Mouse (Mus musculus): Measurements from ENCODE around the gene Zfp324.
A peak's percentile ranks its signal among the peaks of the same experiment; 100 is the strongest.

The Zfp324 gene

DNA sequence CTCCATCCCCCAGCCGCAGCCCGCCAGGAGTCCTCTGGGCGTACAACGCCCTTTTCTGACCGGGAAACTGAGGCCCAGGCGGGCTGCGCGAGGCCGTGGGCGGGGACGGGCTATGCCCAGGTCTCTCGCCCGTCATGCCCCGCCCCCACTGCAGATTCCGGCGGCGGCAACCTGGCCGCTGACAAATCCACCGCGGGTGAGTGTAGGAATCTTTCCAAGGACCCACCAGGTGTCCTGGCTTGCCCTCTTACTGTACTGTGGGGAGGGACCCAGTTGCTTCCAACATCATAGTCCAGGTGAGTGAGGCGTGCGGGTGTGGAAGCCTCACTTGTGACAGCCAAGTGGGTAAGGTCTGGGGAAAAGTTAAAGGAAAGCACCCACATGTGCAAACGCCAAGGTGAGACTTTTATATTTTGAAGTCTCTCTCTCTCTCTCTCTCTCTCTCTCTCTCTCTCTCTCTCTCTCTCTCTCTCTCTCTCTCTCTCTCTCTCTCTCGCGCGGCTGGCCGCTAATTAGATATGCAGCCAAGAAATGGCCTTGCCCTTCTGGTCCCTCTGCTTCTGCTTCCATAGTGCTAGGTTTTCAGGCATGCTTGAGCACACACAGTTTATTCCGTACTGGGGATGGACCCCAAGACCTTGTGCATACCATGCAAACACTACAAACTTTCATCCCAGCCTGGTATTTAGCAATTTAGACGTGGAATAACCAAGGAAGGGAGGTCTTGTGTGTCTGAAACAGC lies 637 bp downstream of the Zfp324 start:
- DNase-seq (ENCODE audit: low spot score in 2 of 2): peak; percentile 16 to 21

- DNase-seq (ENCODE audit: low spot score in 2 of 2): no peak
Measured at GRCm38 (mm10) chr7:12970906-12971305, 5.3 kb downstream of the Zfp324 start.

DNA sequence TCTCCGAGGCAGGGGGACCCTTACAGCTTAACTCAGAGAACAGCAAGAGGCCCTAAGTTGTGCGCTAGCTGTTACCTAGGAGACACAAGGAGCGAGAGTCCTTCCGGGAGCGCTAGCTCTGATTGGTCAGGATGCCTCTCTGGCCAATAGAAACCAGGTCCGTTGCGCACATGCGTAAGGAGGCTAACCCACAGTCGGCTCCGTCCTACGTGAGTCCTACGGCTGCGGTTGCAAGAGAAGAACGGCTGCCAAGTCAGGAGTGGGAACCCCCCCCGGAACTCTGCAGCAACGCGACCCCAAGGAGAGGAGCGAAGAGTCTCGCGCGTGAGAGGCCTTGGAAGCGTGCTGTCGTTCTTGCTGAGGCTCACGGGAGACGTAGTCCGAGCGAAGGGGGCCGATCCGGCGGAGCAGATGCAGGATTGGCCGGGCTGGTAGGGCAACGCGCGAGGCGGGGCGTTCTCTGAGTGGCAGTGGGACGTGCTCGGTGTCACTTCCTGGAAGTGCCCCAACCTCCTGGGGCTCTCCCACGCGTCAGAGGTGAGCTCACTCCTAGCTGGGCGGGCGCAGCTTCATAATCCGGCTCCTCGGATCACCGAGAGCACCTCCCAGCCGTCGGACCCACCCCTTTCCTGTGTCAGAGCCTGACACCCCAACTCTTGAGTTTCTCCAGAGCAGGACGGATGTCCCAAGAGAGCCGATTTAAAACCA lies 12.2 kb downstream of the Zfp324 start, which contains the start of gene Zfp446:
TSS of gene Zfp446 (plus strand) at position 167 of the 708 bp plus-strand sequence.
- DNase-seq (ENCODE audit: low spot score in 2 of 2): peak; percentile 97

DNA sequence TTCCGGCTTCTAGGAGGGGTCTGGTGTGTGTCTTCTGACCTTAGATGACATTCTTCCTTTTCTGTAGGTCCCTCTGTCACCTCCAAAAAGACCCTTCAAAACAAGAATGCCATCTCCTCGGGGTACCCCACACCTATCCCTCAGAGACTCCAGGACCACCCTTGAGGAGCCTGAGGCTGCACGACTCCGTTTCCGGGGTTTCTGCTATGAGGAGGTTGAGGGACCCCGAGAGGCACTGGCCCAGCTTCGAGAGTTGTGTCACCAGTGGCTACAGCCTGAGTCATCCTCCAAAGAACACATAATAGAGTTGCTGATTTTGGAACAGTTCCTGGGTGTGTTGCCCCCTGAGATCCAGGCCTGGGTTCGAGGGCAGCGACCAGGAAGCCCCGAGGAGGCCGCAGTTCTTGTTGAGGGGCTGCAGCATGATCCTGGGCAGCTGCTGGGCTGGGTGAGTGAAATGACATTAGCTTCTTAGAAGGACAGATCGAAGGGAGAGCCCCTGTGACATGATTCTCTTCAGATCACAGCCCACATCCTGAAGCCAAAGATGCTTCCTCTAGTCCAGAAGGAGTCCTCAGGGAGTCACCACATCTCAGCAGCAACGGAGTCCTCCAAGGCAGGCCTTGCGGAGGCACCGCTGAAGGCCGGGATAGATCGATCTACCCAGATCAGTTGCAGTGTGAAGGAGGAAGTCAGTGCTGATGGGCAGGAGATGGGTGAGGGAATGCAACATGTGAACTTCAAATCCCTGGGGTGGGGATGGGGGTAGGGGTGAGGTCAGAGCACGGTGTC lies 13.5 kb downstream of the Zfp324 start:
- DNase-seq (ENCODE audit: low spot score in 2 of 2): no peak

GRCm38 (mm10) chr7:12979776-12980175 lies 14.1 kb downstream of the Zfp324 start:
- no peak for DNase-seq (ENCODE audit: low spot score in 2 of 2)

- no peak for DNase-seq (ENCODE audit: low spot score in 2 of 2)
Measured at GRCm38 (mm10) chr7:12980291-12980690, 14.7 kb downstream of the Zfp324 start.

DNA sequence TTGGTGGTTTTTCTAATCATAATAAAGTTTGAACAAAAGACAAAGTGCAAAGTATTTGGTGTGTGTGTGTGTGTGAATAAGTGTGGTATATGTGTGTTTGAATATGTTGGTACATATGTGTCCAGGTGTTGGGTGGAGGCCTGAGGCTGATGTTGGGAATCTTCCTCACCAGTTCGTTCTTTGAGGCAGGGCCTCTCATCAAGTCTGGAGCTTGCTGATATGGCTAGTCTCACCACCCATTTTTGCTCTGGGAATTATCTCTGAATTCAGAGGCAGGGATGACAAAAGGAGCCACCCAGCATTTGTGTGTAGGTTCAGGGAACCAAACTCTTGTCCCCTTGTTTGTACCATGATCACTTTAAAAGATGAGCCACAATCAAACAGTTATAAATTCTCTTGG lies 20.1 kb downstream of the Zfp324 start:
- no peak for DNase-seq (ENCODE audit: low spot score in 2 of 2)

DNA sequence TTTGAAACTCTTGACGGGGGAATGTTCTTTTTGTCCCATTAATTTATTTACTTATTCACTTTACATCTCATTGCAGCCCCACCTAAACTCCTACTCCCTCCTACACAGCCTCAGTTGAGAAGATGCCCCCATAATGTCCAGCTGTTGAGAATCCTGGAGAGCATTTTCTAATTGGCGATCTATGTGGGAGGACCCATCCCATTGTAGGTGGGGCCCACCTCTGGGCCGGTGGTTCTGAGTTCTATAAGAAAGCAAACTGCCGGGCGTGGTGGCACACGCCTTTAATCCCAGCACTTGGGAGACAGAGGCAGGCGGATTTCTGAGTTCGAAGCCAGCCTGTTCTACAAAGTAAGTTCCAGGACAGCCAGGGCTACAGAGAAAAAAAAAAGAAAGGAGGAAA lies 21.3 kb downstream of the Zfp324 start:
- no peak for DNase-seq (ENCODE audit: low spot score in 2 of 2)

DNA sequence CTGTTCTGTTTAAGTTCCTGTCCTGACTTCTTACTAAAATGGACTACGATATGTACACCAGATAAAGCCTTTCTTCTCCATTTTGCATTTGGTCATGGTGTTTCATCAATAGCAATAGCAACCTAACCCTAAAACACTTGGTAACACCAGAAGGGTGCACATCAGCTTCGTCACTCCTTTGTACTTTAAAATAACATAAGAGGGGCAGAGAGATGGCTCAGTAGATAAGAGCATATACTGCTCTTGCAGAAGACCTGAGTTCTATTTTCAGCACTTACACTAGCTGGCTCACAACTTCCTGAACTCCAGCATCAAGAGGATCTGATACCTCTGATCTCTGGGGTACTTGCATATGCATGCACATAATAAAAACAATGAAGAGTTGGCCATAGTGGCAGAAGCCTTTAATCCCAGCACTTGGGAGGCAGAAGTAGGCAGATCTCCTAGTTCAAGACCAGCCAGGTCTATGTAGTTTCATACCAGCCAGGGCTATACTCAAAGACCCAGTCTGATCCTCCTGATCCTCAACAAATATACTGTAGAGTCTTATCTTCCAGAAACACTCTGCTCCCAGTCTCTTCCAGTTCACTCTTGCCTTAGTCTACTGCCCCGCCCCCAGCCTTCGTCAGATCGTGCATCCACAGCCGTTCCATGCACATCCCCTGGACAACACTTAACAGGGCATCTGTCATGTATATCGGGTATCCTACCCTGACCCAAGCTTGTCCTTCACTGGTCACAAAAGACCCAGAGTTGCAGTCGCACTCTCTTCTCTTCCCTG lies 22.0 kb downstream of the Zfp324 start:
- no peak for DNase-seq (ENCODE audit: low spot score in 2 of 2)

- peak; percentile 45 to 57 for DNase-seq (ENCODE audit: low spot score in 2 of 2)
Measured at GRCm38 (mm10) chr7:12992222-12992621, 26.6 kb downstream of the Zfp324 start.

- no peak for DNase-seq (ENCODE audit: low spot score in 2 of 2)
Measured at GRCm38 (mm10) chr7:12993148-12993547, 27.5 kb downstream of the Zfp324 start.

DNA sequence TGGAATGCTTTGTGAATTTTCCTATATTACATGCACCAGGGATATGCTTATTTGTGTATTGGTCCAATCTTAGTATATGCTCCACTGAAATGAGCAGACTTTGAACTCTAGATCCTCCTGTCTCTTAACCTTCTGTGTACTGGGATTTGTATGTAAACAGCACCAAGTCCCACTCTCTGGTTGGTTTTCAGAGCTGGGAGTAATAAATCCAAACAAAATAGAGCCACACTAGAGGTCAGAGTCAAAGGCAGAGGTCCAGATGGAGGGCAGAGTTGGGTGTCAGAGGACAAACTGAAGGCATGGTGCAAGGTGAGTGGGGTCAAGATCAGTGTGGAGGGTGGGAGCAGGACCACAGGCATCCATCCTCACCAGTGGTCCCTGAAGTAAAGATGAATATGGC lies 30.2 kb downstream of the Zfp324 start:
- no peak for DNase-seq (ENCODE audit: low spot score in 2 of 2)

DNA sequence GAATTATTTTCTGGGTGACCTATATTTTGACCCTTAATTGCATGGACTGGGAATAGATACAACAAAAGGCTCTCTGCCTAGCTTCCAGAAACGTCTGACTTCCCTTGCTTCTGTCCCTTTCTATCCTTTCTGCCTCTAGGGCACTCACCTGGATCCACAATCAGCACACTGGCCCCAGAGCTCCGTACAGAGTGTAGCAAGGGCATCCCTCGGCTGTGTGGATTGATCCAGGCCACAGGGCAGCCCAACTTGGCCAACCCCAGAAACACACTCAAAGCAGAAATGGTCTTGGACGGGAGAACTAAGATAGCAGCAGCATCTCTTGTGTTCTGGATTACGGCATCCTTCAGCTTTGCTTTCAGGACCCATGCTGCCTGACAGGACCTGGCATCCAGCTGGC lies 31.6 kb downstream of the Zfp324 start:
- no peak for DNase-seq (ENCODE audit: low spot score in 2 of 2)

GRCm38 (mm10) chr7:12998053-12998452 lies 32.4 kb downstream of the Zfp324 start, which contains the start of gene Slc27a5:
Gene Slc27a5, minus strand, starts transcription at chr7:12998192.
- no peak for DNase-seq (ENCODE audit: low spot score in 2 of 2)

GRCm38 (mm10) chr7:12998851-12999250 lies 33.2 kb downstream of the Zfp324 start, which contains the start of gene Trim28:
Gene Trim28, plus strand, starts transcription at chr7:12999114.
- no peak for DNase-seq (ENCODE audit: low spot score in 2 of 2)

GRCm38 (mm10) chr7:13001584-13001983 lies 35.9 kb downstream of the Zfp324 start:
- no peak for DNase-seq (ENCODE audit: low spot score in 2 of 2)

DNA sequence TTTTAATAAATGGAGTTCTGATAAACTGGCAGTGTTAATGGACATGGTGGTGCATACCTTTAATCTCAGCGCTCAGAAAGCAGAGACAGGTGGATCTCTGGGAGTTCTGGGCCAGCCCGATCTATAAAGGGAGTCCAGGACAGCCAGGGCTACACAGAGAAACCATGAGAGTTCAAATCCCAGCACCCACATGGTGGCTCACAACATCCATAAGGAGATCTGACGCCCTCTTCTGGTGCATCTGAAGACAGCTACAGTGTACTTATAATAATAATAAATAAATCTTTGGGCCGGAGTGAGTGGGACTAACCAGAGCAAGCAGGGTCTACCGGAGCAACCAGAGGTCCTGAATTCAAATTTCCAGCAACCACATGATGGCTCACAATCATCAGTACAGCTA lies 37.7 kb downstream of the Zfp324 start:
- no peak for DNase-seq (ENCODE audit: low spot score in 2 of 2)

DNA sequence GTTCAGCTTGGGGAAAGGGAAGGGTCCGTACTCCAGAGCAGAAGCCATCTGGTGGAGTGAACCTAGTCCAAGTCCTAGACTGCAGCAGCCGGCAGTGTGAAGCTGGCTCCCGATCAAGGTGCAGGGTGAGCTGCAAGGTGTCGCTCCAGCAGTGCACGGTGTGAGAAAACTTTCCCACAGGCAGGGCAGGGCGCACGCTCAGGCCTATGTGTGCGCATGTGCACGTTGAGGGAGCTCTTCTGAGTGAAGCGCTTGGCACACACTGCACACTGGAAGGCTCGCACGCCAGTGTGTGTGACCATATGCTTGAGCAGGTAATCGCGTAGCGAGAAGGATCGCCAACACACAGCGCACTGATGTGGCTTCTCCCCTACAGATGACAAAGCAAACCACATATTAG lies 40.4 kb downstream of the Zfp324 start:
- no peak for DNase-seq (ENCODE audit: low spot score in 2 of 2)

- DNase-seq (ENCODE audit: low spot score in 2 of 2): no peak
Measured at GRCm38 (mm10) chr7:13006531-13006930, 40.9 kb downstream of the Zfp324 start.

GRCm38 (mm10) chr7:13007341-13008092 lies 41.9 kb downstream of the Zfp324 start:
- DNase-seq (ENCODE audit: low spot score in 2 of 2): no peak

Data from natural killer cell, adult 2 months (primary cell).